Mouse (Mus musculus) c-Kit-positive CD71-negative TER-119-negative erythroid progenitor cells, embryonic 14.5 days (primary cell): Measurements from ENCODE around the gene S100a7a.
A peak's percentile ranks its signal among the peaks of the same experiment; 100 is the strongest.

ENCODE experiments used
- DNase-seq: peaks from one replicate; pipeline ENCODE4 v3.0.0-alpha.2; 2013; ENCODE audit warnings: low read depth

The S100a7a gene

GRCm38 (mm10) chr3:90627807-90628206 is 26.0 kb upstream of the S100a7a start:
- DNase-seq, result no peak

GRCm38 (mm10) chr3:90629298-90629697 is 24.5 kb upstream of the S100a7a start:
- DNase-seq, result no peak

GRCm38 (mm10) chr3:90631984-90632383 is 21.8 kb upstream of the S100a7a start:
- no peak for DNase-seq

- DNase-seq, result no peak
Measured at GRCm38 (mm10) chr3:90638511-90639275, 15.1 kb upstream of the S100a7a start.

GRCm38 (mm10) chr3:90639511-90640154 is 14.2 kb upstream of the S100a7a start:
- peak; percentile 53 for DNase-seq

GRCm38 (mm10) chr3:90640981-90641380 is 12.8 kb upstream of the S100a7a start:
- DNase-seq, result no peak

GRCm38 (mm10) chr3:90644220-90644619 is 9.6 kb upstream of the S100a7a start:
- DNase-seq, result no peak

GRCm38 (mm10) chr3:90647291-90647690 is 6.5 kb upstream of the S100a7a start:
- DNase-seq, result no peak

GRCm38 (mm10) chr3:90648981-90649380 is 4.8 kb upstream of the S100a7a start:
- no peak for DNase-seq

GRCm38 (mm10) chr3:90649832-90650231 is 4.0 kb upstream of the S100a7a start:
- no peak for DNase-seq

- DNase-seq, result peak; percentile 58
Measured at GRCm38 (mm10) chr3:90652878-90653508, 824 bp upstream of the S100a7a start.

- no peak for DNase-seq
Measured at GRCm38 (mm10) chr3:90657405-90657804, 3.6 kb downstream of the S100a7a start.

- no peak for DNase-seq
Measured at GRCm38 (mm10) chr3:90659364-90660044, 5.7 kb downstream of the S100a7a start.

- DNase-seq, result no peak
Measured at GRCm38 (mm10) chr3:90664219-90664618, 10.4 kb downstream of the S100a7a start.

- no peak for DNase-seq
Measured at GRCm38 (mm10) chr3:90668846-90669245, 15.0 kb downstream of the S100a7a start, which contains the start of gene S100a8. S100a8 (plus strand) TSS chr3:90668978.

GRCm38 (mm10) chr3:90678656-90679055 is 24.8 kb downstream of the S100a7a start:
- no peak for DNase-seq

- DNase-seq, result no peak
Measured at GRCm38 (mm10) chr3:90683929-90684328, 30.1 kb downstream of the S100a7a start.

- no peak for DNase-seq
Measured at GRCm38 (mm10) chr3:90686835-90687234, 33.0 kb downstream of the S100a7a start.

- no peak for DNase-seq
Measured at GRCm38 (mm10) chr3:90693496-90693895, 39.7 kb downstream of the S100a7a start.

- DNase-seq, result no peak
Measured at GRCm38 (mm10) chr3:90695613-90696012, 41.8 kb downstream of the S100a7a start, which contains the start of gene S100a9. S100a9 (minus strand) TSS chr3:90695721.

GRCm38 (mm10) chr3:90702244-90702643 is 48.4 kb downstream of the S100a7a start:
- no peak for DNase-seq
